Mouse (Mus musculus): ENCODE measurements around the gene Wdr48.

Gene Wdr48

GRCm38 (mm10) chr9:119969811-119970210 lies 75.1 kb downstream of the Wdr48 start:
- no peak for DNase-seq (ENCODE audit: low spot score in 2 of 2)

DNA sequence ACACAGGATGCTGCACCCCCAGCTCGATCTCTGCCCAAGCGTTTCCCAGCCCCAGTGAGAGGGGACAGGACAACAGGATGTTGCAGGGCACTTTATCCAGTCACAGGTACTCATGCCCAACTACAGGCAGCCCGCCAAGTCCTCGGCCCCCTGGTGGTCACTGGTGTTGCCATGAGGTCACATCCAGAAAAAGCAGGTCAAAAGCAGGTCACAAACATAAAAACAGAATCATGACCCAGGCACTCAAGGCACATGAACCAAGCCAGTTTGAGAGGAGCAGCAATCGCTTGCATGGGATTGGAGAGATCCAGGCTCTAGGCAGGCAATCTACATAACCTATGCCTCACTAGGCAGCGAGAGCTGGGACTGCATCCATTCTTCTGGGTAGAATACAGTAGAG lies 75.5 kb downstream of the Wdr48 start:
- DNase-seq (ENCODE audit: low spot score in 2 of 2), result no peak

DNA sequence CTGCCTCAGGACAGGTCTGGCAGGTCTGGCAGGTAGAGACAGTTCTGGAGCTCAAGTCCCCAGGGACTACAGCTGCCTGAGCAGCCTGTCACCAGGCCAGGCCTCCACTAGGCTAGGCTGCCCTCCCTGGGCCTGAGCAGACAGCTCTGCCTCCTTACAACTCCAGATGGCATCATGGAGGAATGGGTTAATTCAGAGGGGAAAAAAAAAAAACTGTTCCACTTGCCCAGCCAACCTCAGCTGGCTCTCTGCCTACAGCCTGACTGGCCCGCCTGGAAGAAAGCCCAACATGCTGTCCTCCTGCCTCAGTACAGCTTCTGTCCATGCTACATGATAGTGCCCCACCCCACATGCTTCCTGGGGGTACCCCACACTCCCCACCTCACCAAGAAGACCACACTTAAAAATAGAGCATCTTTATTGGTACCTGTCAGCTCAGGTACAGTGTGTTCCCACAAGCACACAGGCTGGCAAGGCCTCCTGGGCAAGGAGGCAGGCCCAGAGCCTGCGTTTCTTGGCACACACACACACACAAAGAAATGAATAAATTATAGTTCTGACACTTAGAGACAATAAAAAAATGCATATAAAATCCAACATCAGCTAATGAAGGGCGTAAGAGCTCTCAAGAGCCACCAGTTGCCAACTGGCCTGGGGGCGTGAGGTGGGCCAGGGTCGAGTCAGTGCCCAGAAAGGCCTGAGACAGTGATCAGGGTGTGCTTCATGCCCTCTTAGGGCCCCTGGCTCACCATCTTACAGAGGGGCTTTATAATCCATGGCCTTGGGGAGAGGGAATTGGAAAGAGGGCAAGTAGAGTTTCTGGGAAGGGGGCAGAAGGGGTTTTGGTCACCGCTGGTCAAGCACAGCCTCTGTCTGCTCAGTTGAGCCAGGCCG lies 76.3 kb downstream of the Wdr48 start:
- DNase-seq (ENCODE audit: low spot score in 2 of 2), result peak in 1 of 2 experiments; percentile 35

GRCm38 (mm10) chr9:119972166-119972565 lies 77.5 kb downstream of the Wdr48 start:
- no peak for DNase-seq (ENCODE audit: low spot score in 2 of 2)

DNA sequence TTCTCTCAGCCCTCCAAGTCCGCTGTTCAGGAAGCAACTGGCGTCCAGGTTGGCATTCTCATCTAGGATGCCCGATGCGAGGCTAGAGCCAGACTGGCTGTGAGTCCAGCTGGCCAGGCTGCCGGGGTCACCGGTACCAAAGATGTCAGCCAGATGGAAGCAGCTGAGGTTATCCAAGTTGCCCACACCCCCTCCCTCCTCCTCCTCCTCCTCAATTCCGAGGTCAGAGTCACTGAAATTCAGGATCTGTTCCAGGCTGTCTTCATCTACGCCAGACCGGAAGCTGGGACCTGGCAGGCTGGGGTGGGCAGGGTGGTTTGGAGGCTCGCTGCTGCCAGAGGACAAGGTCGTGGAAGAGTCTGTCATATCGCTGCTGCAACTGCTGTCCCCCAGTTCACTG lies 77.9 kb downstream of the Wdr48 start:
- no peak for DNase-seq (ENCODE audit: low spot score in 2 of 2)

GRCm38 (mm10) chr9:119973281-119973680 lies 78.6 kb downstream of the Wdr48 start:
- DNase-seq (ENCODE audit: low spot score in 2 of 2), result no peak

DNA sequence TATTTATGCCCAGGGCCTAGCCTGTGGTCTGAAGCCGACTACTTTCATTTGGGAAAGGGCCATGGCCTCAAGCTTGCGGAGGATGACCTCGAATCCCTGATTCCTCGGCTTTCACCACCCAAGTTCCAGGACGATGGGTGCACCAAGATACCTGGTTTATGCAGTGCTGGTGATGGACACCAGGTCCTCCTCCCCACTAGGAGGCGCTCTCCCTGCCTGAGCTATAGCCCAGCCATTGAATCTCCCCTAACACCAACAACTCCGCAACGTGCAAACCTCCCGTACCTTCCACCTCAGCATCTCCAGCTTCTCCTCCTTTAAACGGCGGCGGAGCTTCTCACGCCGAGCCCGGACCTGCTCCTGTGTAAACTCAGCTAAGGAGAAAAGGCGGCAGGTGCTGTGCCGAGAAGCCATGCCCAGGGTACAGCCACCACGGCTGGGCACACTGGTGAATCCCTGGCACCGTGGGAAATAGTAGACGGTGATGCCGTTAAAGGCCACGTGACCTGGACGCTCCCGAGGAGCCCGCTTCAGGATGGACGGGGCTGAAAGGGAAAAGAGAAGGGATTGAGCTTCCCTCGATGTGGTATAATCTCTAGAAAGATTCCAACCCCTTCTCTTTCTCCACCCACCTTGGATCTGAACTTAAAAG lies 79.3 kb downstream of the Wdr48 start:
- no peak for DNase-seq (ENCODE audit: low spot score in 2 of 2)

DNA sequence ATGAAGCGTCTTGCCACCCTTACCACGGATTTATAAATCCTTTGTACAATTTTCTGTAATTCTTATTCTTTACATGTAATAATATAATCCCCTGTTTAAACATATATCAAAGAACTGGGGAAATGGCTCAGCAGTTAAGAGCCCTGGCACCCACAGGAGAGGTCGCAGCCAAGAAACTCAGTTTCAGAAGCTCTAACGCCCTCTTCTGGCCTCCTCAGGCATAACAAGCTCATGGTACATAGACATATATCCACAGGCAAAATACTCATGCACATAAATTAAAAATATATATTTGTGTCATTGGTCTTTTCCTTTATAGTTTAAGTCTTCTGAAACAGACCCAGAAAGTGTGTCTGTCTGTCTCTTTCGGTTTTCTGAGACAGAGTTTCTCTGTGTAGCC lies 79.9 kb downstream of the Wdr48 start:
- DNase-seq (ENCODE audit: low spot score in 2 of 2), result no peak

DNA sequence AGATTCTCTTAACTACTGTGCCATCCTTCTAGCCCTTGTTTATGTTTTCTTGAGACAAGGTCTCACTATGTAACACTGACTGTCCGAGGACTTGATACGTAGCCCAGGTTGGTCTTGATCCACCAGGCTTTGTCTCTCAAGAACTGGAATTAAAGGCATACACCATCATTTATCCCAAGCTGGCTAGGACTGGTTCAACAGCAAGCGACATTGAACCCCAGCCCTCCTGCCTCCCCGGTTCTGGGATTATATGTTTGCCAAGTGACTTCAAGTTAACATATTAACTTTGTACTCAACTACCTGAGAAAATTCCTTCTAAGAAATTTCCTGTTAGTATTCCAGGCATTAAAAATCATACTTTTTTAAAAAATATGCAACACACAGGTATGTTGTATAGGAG lies 80.6 kb downstream of the Wdr48 start:
- no peak for DNase-seq (ENCODE audit: low spot score in 2 of 2)

All from right cerebral cortex, postnatal 36 days (tissue).